Mouse (Mus musculus) brain, embryonic 14.5 days (tissue): ENCODE results near the gene Prkag2.

Experiments
- CTCF ChIP-seq: fragments of 200-500 bp; IDR thresholded peaks from 2 replicates; pipeline ENCODE4 v1.5.1; 2012; ENCODE audit warnings: inconsistent platforms, mild to moderate bottlenecking, moderate library complexity, borderline replicate concordance; ENCODE audit not compliant: insufficient read depth, insufficient read length; ENCODE audit errors: extremely low read depth
- POLR2A ChIP-seq: fragments of 200-500 bp; IDR thresholded peaks from 2 replicates; pipeline ENCODE4 v1.6.1; 2012; ENCODE audit warnings: mild to moderate bottlenecking, inconsistent platforms, borderline replicate concordance; ENCODE audit not compliant: poor library complexity, insufficient read depth, insufficient read length, severe bottlenecking; ENCODE audit errors: extremely low read depth

DNA sequence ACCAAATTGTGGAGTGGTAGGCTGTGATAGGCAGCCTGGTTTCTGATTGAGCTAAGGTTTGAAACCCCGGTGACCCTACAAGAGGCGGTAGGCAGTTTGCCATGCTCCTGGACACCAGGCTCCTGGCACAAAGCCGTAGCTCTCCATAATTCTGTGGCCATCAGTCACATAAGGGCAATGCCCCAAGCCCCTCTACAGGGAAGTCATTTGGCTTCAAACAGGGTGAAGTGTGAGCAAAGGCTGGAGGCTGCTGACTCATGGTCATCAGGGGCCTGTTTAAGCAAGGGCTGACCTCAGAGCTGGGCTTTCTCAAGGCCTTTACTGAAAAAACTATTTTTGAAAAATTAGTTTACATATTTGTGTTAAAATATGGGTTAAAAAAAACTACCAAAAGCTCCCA is 246.2 kb downstream of the Prkag2 start:
- TF ChIP-seq POLR2A (no peak), CTCF (no peak)
